Mouse (Mus musculus): ENCODE results near the gene Rnf215. TPM values are rescaled to one million over a fixed set of nuclear protein-coding genes. Genes with fewer than 3 reads are reported as not detected.
A peak's percentile ranks its signal among the peaks of the same experiment; 100 is the strongest.
"Not testable (repeated sequence)": the region's sequence is repeated elsewhere in the genome, so short reads cannot be mapped to it uniquely, and the experiment has no call there.

The Rnf215 gene
- polyA plus RNA-seq, 1 experiment from 2014 or later: 46.4 TPM

DNA sequence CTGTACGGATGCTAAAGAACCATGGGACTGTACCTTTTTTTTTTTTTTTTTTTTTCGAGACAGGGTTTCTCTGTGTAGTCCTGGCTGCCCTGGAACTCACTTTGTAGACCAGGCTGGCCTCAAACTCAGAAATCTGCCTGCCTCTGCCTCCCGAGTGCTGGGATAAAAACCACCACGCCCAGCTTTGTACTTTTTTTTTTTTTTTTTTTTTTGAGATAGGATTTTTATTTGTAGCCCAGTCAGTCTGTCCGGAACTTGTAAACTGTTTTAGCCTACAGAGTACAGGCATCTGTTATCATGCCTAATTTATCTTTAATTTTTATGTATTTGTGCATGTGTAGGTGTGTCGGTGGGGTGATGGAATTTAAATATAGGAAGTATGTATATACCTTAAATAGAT lies 50.5 kb downstream of the Rnf215 start:
- H3K9ac ChIP-seq; H3K4me2 ChIP-seq; H3K27me3 ChIP-seq; ATAC-seq (ENCODE audit: low FRiP score, low read depth); H3K4me3 ChIP-seq; H3K9me3 ChIP-seq; H3K27ac ChIP-seq (replicated peaks): not testable (repeated sequence)
- peaks cover 24% of the 10 kb centered on the region for H3K4me1 ChIP-seq (replicated peaks)
- peaks cover 26% of the 10 kb centered on the region for H3K36me3 ChIP-seq
- WGBS: 94% methylated on average over 6 of the region's 6 CpGs

DNA sequence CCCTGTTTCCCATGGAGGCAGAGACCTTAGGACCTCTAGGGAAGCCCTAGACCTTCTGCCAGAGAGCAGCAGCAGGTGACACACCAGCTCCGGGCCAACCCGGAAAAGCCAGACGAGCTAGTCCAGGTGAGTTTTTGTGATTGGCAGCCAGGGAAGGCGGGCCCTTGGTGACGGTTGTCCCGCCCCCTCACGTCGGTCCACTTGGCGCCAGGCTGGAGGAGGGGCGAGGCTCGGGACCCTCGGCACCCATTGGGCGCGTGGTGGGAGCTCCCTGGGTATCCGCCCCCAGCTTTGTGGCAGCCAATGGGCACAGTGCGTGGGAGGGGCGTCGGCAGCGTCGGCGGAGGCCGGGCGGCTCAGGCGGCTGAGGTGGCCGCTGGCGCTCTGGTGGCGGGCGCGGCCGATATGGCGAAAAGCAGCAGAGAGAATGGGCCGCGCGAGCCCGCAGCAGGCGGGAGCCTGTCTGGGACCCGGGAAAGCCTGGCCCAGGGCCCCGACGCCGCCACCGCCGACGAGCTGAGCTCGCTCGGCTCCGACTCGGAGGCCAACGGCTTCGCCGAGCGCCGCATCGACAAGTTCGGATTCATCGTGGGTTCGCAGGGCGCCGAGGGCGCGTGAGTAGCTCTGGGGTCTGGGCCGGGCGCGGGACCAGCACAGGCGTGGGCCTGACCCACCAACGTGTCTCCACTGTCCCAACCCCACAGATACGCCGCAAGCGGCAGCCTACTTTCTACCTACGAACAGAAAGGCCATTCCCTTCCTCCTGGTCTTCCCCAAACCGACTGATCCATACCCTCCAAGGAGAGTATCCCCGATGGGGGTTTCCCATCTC lies 51.7 kb downstream of the Rnf215 start, which contains the start of gene Tbc1d10a:
Gene Tbc1d10a, plus strand, starts transcription at position 304 of the 832 bp plus-strand sequence.
- under 1% methylated on average over 69 of the region's 71 CpGs for WGBS
- ATAC-seq (ENCODE audit: low FRiP score, low read depth): peak; percentile 99
- Histone ChIP-seq H3K4me1 (replicated peaks) (peaks cover 34% of the 10 kb centered on the region), H3K9ac (peak within 1 kb of the TSS; percentile 89), H3K9me3 (no peaks in the 10 kb centered on the region), H3K27me3 (no peaks in the 10 kb centered on the region), H3K4me2 (peak within 1 kb of the TSS; percentile 79), H3K4me3 (peak within 1 kb of the TSS; percentile 73), H3K27ac (replicated peaks) (peak within 1 kb of the TSS; percentile 70), H3K36me3 (peaks cover 15% of the 10 kb centered on the region)

DNA sequence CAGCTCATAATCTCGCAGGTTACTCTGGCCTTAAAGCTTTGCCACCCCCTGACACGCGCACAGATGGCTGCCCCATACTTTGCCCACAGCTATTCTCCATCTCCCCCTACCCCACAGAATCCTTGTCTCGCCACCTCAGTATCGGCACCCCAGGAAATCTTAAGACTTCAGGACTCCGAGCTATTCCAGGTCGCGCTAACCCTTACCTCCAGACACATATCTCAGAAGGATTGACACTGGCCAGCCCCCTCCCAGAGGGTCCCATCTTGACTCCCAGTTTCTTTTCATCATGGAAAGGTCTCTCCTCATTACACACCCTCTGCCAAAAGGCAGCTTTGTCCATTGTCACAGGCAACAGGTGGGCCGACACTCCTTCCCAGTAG lies 52.3 kb downstream of the Rnf215 start:
- no peak for ATAC-seq (ENCODE audit: low FRiP score, low read depth)
- 15% methylated on average over 9 of the region's 9 CpGs for WGBS

DNA sequence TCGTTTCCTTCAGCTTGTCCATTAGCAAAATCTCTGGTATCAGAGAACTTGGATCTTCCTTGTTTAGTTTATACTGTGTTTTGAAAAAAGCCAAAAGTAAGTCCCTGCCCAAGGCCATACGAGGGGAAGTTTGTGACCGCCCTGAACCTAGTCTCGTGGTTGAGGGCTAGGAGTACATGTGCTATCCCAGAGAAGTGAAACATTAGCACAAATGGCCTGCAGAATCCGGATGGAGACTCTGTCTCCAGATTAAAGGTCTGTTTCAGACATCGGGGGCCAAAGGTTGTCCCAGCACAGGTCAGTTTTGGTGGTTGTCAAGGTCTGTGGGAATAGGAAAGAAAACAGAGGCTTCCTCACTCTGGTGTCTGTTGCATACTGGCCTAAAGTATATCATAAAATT lies 54.2 kb downstream of the Rnf215 start:
- no peak overlapping the region for H3K4me3 ChIP-seq
- no peaks in the 10 kb centered on the region for H3K36me3 ChIP-seq
- 90% methylated on average over 6 of the region's 6 CpGs for WGBS
- no peak for ATAC-seq (ENCODE audit: low FRiP score, low read depth)
- H3K4me2 ChIP-seq: no peak overlapping the region
- H3K9me3 ChIP-seq: no peaks in the 10 kb centered on the region
- H3K4me1 ChIP-seq (replicated peaks): peaks cover 37% of the 10 kb centered on the region
- no peaks in the 10 kb centered on the region for H3K27me3 ChIP-seq
- no peak overlapping the region for H3K27ac ChIP-seq (replicated peaks)
- H3K9ac ChIP-seq: no peak overlapping the region

More for the DNA sequence above, 52.3 kb downstream of the Rnf215 start:
- H3K27ac ChIP-seq (replicated peaks): no peak overlapping the region
- H3K9me3 ChIP-seq: no peaks in the 10 kb centered on the region
- peaks cover 10% of the 10 kb centered on the region for H3K36me3 ChIP-seq
- H3K4me3 ChIP-seq: peak overlapping the region; percentile 73
- H3K4me2 ChIP-seq: peak overlapping the region; percentile 79
- H3K4me1 ChIP-seq (replicated peaks): peaks cover 37% of the 10 kb centered on the region
- peak overlapping the region; percentile 89 for H3K9ac ChIP-seq
- no peaks in the 10 kb centered on the region for H3K27me3 ChIP-seq

DNA sequence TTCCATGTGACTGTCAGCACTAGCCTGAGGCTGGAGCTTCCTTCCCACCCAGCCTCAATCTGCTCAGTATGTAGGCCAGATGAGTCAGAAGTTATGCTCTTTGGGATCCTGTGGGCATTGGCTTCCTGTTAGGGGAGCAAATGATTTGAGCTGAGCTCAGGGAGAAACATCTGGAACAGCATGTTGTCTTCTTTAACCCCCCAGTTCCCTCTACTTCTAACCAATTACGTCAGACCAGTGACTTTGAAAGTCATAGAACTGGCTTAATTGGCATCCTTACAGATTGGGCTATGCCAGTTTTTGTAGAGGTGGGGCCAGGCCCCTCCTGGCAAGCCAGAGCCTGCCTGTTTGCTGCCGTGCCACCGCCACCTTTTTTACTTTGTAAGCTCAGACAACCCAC lies 55.7 kb downstream of the Rnf215 start:
- no peak overlapping the region for H3K27ac ChIP-seq (replicated peaks)
- H3K9ac ChIP-seq: no peak overlapping the region
- no peak for ATAC-seq (ENCODE audit: low FRiP score, low read depth)
- no peaks in the 10 kb centered on the region for H3K27me3 ChIP-seq
- H3K36me3 ChIP-seq: no peaks in the 10 kb centered on the region
- H3K4me1 ChIP-seq (replicated peaks): peaks cover 37% of the 10 kb centered on the region
- no peaks in the 10 kb centered on the region for H3K9me3 ChIP-seq
- H3K4me3 ChIP-seq: no peak overlapping the region
- no peak overlapping the region for H3K4me2 ChIP-seq
- WGBS: 81% methylated on average over 3 of the region's 3 CpGs

Small RNAs within 50 kb of the gene (microRNA-seq; reads per million reads assigned to microRNA genes)
- gene Mir3060: 5.9 reads per million, percentile 23 among the genes with 10 or more reads in this experiment

Other genes with a start within 250 kb of the Rnf215 start
- 0.43 and 0.53 TPM in 2 replicates for gene 4921536K21Rik, start 240.1 kb upstream of the Rnf215 start, polyA plus RNA-seq (2015; fragmentation: Nextera tagmentation; extraction: Ambion mirVana)
- gene Dusp18, start 240.0 kb upstream of the Rnf215 start, polyA plus RNA-seq (2015; fragmentation: Nextera tagmentation; extraction: Ambion mirVana): 28.4 and 33.1 TPM in 2 replicates
- 17.3 and 20.3 TPM in 2 replicates for gene Slc35e4, start 220.5 kb upstream of the Rnf215 start, polyA plus RNA-seq (2015; fragmentation: Nextera tagmentation; extraction: Ambion mirVana)
- gene Tcn2, start 203.0 kb upstream of the Rnf215 start, polyA plus RNA-seq (2015; fragmentation: Nextera tagmentation; extraction: Ambion mirVana): 27.2 and 28.3 TPM in 2 replicates
- 55.2 and 57.5 TPM in 2 replicates for gene Pes1, start 171.2 kb upstream of the Rnf215 start, polyA plus RNA-seq (2015; fragmentation: Nextera tagmentation; extraction: Ambion mirVana)
- gene 4930556J24Rik, start 158.4 kb upstream of the Rnf215 start, polyA plus RNA-seq (2015; fragmentation: Nextera tagmentation; extraction: Ambion mirVana): 0.13 TPM in 1 of 2 replicates, not detected in the other
- 9.5 and 9.8 TPM in 2 replicates for gene Gal3st1, start 151.6 kb upstream of the Rnf215 start, polyA plus RNA-seq (2015; fragmentation: Nextera tagmentation; extraction: Ambion mirVana)
- not detected in 2 replicates for gene Sec14l4, start 103.7 kb upstream of the Rnf215 start, polyA plus RNA-seq (2015; fragmentation: Nextera tagmentation; extraction: Ambion mirVana)
- 0.39 and 0.86 TPM in 2 replicates for gene Sec14l3, start 70.4 kb upstream of the Rnf215 start, polyA plus RNA-seq (2015; fragmentation: Nextera tagmentation; extraction: Ambion mirVana)
- 10.7 and 12.3 TPM in 2 replicates for gene Mtfp1, start 39.8 kb upstream of the Rnf215 start, polyA plus RNA-seq (2015; fragmentation: Nextera tagmentation; extraction: Ambion mirVana)
- gene Sec14l2, start 11.8 kb upstream of the Rnf215 start, polyA plus RNA-seq (2015; fragmentation: Nextera tagmentation; extraction: Ambion mirVana): 6.1 and 6.4 TPM in 2 replicates
- gene Ccdc157, start 25.1 kb downstream of the Rnf215 start, polyA plus RNA-seq (2015; fragmentation: Nextera tagmentation; extraction: Ambion mirVana): 8.3 and 10.0 TPM in 2 replicates
- gene Sf3a1, start 25.1 kb downstream of the Rnf215 start, polyA plus RNA-seq (2015; fragmentation: Nextera tagmentation; extraction: Ambion mirVana): 46.5 and 52.9 TPM in 2 replicates
- 36.3 and 38.1 TPM in 2 replicates for gene Tbc1d10a, start 51.6 kb downstream of the Rnf215 start, polyA plus RNA-seq (2015; fragmentation: Nextera tagmentation; extraction: Ambion mirVana)
- 4.6 and 5.3 TPM in 2 replicates for gene Castor1, start 83.0 kb downstream of the Rnf215 start, polyA plus RNA-seq (2015; fragmentation: Nextera tagmentation; extraction: Ambion mirVana)
- gene Osm, start 101.2 kb downstream of the Rnf215 start, polyA plus RNA-seq (2015; fragmentation: Nextera tagmentation; extraction: Ambion mirVana): not detected in 2 replicates
- gene Lif, start 122.4 kb downstream of the Rnf215 start, polyA plus RNA-seq (2015; fragmentation: Nextera tagmentation; extraction: Ambion mirVana): 0.08 TPM in 1 of 2 replicates, not detected in the other